Mouse (Mus musculus) thymus, adult 2 months (tissue): Measurements from ENCODE around the gene Myh6.
"Not testable (repeated sequence)": the region's sequence is repeated elsewhere in the genome, so short reads cannot be mapped to it uniquely, and the experiment has no call there.

ENCODE experiments used
- CTCF ChIP-seq: fragments of 200-500 bp; IDR thresholded peaks from 2 replicates; pipeline ENCODE4 v1.5.1; 2012; ENCODE audit warnings: mild to moderate bottlenecking, control low read depth, low read length, moderate library complexity, borderline replicate concordance; ENCODE audit not compliant: control insufficient read depth, poor library complexity, insufficient read depth; ENCODE audit errors: extremely low read depth
- POLR2A ChIP-seq: fragments of 200-500 bp; IDR thresholded peaks from 2 replicates; pipeline ENCODE4 v1.6.1; 2012; ENCODE audit warnings: mild to moderate bottlenecking, low read length, control low read depth, moderate library complexity; ENCODE audit not compliant: control insufficient read depth, poor library complexity, insufficient read depth; ENCODE audit errors: extremely low read depth

DNA sequence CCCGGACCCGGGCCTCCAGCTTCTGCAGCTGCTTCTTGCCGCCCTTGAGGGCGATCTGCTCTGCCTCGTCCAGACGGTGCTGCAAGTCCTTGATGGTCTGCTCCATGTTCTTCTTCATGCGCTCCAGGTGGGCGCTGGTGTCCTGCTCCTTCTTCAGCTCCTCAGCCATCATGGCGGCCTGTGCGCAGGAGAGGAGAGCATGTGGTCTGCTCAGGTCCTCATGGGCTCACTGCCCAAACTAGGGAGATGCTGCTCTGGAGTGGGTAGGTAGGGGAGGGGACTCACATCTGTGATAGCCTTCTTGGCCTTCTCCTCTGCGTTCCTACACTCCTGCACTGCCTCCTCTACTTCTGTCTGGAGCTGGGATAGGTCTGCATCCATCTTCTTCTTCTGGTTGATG lies 6.1 kb upstream of the Myh6 start:
- TF ChIP-seq CTCF, POLR2A: not testable (repeated sequence)
